Mouse (Mus musculus): ENCODE measurements around the gene Gpc6.

GRCm38 (mm10) chr14:117376822-117377376, 451.8 kb downstream of the Gpc6 start:
- TF ChIP-seq CTCF (IDR thresholded peaks at IDR 0.05; ENCODE audit: insufficient read depth, low read depth, low read length): no peak
- TF ChIP-seq POLR2A (IDR thresholded peaks at IDR 0.05; ENCODE audit: insufficient read depth, low read depth, low read length): no peak

All from olfactory bulb, adult 2 months (tissue).